Mouse (Mus musculus) heart, adult 18-20 months (tissue): ENCODE measurements at regions not wholly inside any gene's neighbourhood (a gene's known extent, or its start where the extent isn't known, plus 50 kb on each side); places are given as distances from the start of the nearest gene placed in this dataset.

Experiments used
- DNase-seq, 2 experiments: peaks; one replicate each; pipeline ENCODE4 v3.0.0; 2021 to 2022; ENCODE audit warnings: mixed read lengths in 1 of 2

DNA sequence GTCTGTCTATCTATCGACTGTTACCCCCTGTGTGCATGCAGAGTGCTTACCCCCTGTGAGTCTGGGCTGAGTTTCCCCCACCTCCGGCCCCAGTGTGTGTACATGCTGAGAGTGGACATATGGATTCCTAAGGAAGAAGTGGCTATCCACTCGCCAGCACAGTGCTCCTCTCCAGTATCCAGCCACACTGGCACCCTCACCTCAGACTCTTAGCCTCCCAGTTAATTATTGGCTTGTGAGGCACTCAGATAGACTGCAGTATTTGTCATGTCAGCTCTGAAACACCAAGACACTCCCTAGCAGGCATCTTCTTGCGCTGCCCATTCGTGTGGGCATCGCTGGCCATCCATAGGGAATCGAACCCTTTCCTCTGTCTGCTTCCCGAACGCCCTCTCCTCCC lies 189.0 kb upstream of the Runx1 start:
- DNase-seq, result no peak

DNA sequence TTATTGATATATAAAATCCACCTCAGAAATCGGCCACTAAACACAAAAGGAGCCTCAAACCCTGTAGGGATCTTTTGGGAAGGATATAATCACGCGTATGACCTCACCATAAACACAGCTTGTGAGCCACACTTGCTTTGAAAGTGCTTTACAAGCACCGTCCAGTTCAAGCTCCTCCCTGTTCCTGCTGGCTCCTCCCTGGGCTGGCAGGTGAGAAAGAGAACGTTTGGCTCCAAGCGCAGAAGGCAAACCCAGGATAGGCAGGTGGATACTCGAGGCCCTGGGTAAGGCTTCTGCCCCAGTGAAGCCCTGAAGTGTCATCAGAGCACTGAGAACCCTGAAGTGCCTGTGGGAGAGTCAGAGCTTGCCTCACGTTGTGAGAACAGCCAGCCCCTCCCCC lies 187.9 kb upstream of the Runx1 start:
- DNase-seq, result no peak

DNA sequence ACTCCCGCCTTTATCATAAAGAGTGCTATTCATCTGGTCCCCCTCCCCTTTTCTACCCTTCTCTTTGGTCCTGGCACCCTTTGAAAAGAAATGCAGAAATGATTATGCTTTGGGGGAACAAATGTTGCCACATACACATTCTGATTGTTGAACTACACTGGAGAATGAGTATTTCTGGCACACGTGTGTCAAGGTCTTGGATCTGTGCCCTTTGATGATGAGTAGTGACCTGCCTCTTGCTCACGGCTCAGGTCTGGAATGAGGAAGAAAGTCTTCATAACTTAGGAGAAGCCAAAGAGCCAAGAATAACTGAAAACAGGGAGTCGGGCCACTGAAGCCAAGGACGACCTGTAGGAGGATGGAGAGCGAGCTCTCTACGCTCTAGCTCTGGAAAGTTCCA lies 187.3 kb upstream of the Runx1 start:
- DNase-seq, result no peak

DNA sequence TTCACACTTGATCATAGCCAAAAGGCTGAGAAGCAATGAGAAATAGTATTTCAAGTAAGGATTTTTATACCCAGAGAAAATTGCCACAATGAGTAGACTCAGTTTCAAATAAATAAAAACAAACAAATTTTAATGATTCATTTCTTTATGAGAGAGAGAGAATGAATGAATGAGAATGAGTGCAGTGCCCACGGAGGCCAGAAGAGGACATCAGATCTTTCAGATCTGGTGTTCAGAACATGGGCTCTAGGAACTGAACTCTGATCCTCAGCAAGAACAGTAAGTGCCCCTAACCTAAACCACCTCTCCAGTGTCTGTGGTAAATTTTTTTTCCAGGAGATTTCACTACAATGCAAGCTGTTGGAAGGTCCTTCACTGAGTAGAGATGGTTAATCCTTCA lies 185.5 kb upstream of the Runx1 start:
- DNase-seq, result no peak

DNA sequence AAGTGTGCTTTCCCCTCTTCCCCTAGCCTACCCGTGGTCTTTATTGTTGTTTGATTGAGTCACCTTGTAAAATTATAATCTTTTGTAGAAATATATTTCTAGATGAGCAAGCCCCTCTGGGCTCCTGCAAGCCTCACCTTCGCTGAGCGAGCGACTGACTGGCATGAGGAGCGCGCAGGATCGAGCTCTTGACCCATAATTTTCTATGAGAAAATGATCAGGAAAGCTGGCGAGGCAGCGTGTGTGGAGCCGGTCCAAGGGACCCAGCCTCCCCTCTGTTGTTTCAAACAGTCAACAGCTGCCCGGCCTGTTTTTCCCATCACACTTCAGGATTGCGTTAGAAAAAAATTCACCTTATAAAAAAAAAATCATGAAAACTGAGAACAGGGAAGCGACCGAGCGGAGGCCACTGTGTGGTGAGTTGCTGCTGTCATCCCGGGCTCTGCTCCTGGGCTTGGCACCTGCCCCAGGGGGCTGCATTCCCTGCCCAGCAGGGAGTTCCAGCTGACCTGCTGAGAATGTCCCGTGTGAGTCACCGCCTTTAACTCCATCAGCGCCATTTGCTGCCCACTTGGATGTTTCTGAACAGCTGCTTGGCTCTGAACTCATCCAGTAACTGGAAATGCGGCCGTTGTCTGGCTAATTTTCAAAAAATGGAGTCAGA lies 180.5 kb upstream of the Runx1 start:
- DNase-seq, result peak; percentile 31 to 38

DNA sequence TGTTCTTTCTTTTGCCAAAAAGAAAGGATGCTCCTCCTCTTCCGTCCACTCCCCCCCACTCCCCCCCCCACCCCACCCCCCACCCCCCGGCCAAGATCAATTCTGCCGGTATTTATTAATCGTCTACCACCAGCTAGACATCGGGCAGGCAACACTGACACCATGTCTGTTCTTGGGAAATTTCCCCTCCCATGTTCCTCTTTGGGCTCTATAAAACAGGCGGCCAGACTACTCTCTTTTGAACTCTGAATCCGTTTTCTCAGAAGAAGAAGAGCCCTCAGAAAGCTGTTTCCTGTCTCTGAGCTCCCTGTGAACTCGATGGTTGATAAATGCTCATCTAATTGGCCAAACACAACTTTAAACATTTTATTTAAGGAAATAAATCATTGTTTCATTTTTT lies 179.5 kb upstream of the Runx1 start:
- DNase-seq, result no peak

DNA sequence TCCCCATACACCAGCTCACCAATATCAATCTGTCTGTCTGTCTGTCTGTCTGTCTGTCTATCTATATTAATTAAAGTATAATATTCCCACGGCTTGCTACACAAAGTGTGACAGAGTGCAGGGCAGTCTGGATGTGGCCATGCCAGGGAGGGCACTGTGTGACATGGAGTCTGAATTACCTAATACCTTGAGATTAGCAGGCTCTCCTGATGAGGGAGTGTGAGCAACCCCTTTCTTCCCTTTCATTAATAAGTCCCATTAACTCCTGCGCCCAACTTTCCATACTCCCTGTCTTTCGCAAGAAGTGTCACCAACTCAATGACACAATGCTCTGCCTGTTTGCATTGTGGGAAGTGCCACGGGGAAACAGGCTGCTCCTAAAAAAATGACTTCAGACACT lies 177.9 kb upstream of the Runx1 start:
- DNase-seq, result no peak

DNA sequence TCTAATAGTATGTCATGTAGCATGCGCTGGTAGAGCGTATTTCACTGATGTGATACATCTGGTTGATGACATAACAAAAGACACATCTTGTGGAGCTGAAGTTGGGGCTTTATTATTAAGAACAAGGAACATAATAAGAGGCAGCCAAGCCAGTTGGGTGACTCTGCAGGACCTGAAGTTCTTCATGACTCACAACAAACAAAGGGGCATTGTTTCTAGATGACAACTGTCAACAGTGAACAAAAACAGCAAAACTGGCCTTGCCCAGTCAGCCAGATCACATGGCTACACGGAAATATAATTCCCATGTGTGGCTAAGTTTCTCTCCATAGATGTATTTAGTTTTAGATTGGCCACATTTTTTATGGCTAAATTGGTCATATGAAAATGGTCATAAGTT lies 172.7 kb upstream of the Runx1 start:
- DNase-seq, result no peak

DNA sequence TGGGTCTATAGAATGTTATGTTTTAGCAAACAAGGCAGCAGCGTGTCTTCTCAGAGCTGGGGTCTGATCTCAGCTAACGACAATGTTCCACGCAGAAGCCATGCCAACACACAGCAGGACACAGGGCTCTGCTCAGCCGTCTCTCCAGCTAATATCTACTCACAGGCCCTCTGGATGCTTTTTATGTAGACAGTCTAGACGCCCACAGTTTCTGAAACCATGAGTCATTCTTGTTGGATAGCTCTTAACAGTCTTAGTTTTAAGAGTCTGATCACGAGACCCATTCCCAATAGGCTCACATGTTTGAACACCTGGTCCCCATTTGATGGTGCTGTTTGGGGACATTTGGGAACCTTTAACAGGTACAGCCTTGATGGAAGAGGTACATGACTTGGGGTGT lies 171.7 kb upstream of the Runx1 start:
- no peak for DNase-seq

DNA sequence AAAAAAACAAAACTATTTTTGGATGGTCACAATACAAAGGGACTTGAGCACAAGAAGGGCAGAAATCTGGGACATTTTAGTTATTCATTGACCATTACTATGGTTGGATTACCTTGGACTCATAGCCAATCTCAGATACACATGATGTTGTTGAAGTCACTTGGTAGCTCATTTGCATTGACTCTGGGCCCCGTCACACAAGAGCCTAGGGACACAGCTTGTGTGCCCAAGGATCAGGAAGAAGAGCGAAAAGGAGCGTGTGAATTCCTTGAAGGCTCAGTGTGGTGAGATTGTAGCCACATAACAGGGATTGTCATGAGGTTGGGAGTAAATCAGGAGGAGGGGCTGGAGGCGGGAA lies 170.0 kb upstream of the Runx1 start:
- no peak for DNase-seq

DNA sequence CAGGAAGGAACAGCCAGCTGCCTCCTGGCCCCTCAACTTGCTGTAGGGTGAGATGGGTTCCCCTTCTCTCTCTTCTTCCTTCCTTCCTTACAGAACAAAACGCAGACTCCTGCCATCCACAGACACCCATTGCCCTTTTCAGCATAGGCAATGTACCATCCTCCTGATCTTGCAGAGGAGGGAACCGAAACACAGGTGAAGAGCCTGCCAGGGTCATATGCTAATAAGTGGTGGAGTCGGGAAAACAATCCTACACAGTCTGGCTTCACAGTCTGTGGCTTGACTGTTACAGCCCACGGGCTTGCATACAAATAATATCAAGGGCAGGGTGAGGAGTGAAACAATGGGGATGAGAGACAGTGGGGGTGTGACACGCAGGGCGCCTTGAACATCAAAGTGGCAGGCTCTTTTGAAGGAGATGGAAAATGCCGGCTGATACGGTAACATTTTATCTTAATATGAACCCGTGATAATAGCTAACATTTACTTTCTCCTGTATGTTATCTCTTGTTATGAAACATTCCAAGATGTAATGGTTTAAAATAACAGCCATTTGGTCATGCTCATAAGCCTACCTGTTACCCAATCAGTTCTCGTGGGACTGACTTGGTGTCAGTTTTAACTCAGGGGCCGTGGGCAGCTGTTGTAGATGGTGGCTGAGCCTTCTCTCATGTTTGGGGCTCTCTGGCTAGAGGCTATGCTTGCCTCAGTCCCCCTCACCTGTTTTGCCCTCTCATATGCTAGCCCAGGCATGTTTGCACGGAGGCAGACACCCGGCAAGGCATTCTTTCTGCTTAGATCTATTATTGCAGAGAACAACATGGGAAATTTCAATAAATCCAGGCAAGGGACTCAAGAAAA lies 169.4 kb upstream of the Runx1 start:
- no peak for DNase-seq

DNA sequence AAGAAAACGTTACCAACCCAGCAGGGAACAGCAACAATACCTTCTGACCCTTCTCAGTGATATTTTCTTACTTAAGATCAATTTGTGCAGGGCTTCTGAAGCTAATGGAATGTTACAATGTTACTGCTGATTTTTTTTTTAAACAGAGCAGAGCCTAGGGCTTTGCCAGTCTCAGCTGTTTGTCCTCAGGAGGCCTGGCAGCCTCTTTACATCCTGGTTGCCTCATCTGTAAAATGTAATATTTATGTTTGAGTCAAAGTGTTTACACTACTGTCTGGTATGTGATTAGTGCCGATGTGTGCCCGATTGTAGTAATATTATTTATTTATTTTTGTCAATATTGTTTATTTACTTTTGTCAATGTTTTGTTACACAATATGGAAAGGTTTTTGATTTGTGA lies 166.9 kb upstream of the Runx1 start:
- DNase-seq, result no peak

DNA sequence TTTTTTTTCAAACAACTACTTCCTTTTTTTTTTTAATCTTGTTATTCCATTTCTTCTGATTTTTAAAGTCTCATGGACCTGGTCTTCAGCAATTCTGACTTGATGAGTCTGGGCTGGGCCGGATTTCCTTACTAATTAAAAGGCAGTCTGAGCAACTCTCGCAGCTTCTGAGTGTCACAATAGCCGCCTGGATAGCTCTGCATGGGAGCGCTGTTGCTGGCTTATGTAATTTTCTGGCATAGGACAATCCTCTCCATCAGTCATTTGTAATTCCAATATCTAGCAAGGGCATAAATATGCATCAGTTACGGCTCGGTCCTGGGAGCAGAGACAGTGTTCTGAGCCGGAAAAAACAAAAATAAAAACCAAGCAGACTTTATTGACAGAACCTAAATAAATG lies 165.5 kb upstream of the Runx1 start:
- no peak for DNase-seq

DNA sequence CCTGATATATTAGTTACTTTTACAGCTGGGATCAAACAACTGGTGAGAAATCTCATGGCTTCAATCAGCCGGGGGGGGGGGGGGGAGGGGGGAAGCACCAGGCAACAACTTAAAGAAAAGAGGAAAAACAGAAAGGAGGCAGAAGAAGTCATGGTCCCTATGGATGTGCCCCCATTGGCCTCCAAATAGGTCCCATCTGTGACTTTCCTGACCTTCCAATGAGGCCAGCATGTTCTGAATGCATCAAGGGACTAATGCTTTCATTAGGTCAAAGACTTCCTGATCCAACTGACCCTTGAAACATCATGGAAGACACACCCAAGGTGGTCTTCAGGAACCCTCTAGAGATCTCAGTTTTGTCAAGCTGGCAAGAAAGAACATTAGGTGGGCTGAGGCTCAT lies 162.5 kb upstream of the Runx1 start:
- no peak for DNase-seq

DNA sequence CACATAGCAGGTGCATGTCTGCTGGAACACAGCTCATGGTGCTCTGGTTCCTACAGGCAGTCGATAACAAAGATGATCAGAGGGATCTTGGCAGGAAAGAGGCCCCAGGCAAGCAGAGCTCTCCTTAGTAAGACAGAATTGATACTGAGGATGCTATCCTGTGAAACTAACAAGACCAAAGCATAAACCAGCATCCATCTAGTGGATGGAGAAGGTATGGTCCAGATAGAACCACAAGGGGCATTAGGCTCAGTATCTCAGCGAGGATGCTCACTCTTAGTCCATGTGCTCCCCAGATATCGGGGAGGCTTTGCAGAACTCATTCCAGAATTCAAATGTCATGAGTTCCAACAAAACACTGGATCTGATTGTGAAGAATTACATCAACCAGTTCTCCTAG lies 162.1 kb upstream of the Runx1 start:
- no peak for DNase-seq

DNA sequence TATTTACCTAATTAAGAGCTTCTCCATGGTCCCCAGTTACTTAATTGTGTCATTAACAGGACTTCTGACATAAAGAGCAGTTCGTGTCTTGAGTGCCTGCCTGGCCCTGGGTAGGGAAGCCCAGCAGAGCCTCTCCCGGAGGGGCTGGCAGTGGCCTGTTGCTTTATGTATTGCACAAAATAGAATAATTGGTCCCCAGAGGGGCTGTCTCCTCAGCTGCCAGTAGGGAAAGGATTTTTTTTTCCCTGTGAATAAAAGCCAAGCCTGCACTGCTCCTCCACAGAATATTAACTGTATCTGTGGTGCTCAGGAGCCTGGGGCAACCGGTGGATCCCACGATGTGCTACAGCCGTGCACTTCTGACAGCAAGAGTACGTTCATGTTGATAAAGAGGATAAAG lies 159.8 kb upstream of the Runx1 start:
- DNase-seq, result peak in 1 of 2 experiments; percentile 7

DNA sequence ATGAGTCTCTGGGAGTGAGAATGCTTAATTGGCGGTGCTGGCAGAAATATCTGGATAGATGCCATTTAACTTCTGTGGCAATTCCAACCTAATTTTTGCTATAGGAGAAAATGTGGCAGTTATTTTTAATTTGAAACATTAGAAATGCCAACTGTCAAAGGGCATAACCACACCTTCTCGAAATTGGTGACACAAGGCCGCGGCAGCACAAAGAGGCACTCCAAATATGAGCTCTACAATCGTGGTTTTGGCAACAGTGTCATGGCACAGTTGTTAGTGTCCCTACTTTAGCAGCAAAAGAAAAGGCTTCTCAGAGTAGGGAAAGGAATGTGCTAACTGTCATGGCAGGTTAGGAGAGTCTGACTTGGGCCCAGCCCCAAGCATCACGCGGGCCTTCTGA lies 157.0 kb upstream of the Runx1 start:
- no peak for DNase-seq

DNA sequence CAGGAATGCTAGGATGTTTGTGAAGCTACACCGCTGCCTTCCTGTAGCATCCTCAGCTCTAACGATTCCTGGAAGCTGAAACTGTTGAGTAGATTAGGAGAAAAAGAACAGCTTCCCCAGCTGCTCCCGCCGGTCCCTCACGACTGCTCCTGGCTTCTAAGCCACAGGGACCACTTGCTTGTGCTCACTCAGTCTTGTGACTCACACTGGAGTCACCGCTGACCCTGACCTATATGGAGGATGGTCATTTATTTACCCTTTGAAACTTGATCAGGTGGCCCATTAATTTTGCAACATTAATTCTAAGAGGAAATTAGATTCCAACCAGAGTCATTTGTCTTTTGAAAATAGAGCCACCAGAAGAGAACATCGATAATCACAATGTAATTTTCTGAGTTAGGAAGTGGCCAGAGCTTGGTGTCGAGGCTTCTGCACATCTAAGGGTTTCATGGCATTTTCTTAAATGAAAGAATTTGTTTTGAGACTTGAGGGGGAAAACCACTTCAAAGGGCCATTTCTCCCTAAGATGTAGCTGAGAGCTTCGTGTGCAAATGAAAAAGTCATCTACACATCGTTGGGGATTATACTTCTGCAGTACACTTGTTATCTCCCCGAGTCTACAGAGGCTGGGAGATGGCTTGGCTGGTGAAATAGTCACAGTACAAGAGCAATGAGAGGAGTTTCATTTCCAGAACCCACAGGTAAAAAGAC lies 153.8 kb upstream of the Runx1 start:
- DNase-seq, result no peak

DNA sequence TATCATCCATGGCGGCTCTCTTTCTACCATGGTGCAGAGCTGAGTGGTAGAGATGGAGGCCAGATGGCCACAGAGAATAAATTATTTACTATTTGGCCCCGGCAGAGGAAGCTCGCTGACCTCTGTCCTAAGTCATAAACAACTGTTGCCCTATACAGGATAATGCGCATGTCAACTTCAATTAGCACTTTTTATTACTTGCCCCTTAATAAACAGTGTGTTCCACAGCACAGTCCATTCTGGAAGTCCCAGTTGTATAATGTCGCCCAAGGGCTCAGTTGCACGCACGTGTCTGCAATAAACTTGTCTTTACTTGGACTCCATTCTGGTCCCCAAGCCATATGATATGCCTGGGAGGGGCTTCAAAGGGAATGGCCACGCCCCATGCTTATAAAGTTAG lies 150.1 kb upstream of the Runx1 start:
- DNase-seq, result no peak

DNA sequence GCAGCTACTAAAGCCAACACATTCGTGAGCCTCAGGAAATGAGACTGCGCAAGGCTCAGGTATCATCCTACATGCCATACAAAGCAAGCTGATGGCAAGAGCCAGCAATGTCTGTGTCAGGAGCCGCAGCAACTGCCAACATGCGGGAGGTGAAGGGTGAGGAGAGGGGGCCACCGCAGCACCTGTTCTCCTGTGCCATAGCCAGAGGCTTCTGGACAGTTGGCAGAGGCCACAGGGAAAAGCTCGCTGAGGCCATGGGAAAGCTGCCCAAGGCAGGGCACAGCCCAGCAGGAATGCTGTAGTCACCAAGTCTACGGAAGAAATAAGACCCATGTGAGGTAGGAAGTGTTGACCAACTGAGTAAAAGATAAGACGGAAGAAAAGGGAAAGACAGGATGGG lies 149.1 kb upstream of the Runx1 start:
- peak in 1 of 2 experiments; percentile 11 for DNase-seq

DNA sequence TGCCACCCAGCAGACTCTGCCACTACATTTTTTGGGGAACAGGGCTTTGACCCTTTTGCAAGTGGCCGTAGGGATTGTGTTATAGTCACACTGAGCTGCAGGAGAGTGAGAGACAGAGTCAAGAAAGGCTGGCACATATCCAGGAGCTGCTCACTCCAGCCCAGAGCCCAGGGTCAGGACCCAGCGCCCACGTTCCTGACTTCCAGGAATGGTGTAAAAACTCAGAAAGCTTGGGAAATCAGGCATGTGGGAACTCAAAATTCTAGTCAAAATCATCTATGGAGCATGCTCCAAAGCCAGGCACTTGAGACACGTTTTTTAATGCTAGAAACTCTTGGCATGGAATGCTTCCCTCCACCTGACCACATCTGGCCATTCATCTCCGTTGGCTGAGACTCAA lies 146.7 kb upstream of the Runx1 start:
- no peak for DNase-seq

DNA sequence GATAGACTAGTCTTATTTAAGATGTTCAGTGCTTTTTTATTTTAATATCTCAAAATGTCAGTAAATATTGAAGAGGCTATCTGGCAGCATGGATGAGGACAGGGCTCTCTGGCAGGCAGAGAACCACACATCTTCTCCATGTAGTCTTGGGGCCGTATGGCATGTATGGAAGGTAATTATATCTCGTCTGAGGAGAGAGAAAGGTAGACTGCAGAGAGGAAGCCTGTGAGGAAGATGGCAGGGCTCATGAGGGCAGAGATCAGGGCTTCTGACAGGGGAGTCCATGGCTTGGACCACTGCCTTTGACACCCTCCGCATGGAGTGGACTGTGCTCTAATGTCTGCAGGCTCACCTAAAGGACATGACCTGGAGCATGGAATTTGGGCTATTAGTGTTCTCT lies 146.0 kb upstream of the Runx1 start:
- DNase-seq, result no peak

DNA sequence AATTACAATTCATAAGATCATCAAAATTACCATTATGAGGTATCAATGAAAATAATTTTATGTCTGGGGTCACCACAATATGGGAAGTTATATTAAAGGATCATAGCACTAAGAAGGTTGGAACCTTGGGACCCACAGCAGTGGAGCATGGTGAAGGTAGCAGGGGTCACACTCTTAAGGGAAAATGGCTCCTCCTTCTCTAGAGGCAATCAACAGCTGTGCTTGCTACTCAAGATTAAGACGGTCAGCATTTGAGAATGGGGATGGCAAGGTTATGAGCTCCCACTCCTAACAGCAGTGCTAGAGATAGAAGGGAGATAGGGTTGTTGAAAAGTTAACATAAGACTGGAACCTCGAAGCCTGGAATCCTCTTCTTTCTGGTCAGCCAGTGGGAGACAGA lies 144.6 kb upstream of the Runx1 start:
- no peak for DNase-seq

DNA sequence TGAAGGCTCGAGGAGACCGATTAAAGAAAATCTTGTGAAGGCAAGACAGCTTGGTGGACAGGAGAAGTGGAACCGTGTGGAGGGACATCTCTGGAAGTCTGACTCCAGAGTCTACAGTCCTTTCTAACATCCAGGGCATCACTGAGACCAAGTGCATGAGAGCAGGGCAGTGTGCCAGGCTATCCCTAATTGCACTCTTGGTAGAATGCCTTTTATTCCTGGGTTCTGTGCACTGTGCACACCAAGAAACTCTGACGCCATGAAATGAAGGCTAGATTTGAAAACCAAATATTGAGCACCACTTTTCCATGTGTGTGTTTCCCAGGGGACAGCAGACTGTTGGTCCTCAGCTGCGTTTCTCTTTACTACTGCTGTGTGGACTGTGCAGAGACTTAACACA lies 143.1 kb upstream of the Runx1 start:
- DNase-seq, result no peak
